Mouse (Mus musculus): ENCODE data around the gene Srsf5.
"Not testable (repeated sequence)": the region's sequence is repeated elsewhere in the genome, so short reads cannot be mapped to it uniquely, and the experiment has no call there.

Gene Srsf5

DNA sequence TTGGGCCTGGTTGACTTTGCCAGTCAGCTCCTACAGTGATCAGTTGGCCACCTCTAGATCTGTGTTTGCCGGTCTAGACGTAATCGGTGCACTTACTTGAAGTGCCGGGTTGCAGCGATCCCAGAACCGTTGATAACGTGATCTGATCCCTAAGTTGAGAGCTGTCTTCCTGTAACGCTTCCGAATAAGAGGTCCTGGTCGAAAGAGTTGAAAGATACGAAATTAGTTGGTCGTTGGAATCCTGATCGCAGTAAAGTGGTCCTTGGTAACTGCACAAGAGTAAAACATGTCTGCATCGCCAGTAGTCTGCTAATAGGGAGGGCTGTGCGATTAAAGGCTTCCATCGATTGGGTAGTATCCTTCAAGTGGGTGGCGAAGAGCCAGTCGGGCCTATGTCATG lies 2.9 kb downstream of the Srsf5 start:
- in situ Hi-C loops (cut with MboI): no loop called here

DNA sequence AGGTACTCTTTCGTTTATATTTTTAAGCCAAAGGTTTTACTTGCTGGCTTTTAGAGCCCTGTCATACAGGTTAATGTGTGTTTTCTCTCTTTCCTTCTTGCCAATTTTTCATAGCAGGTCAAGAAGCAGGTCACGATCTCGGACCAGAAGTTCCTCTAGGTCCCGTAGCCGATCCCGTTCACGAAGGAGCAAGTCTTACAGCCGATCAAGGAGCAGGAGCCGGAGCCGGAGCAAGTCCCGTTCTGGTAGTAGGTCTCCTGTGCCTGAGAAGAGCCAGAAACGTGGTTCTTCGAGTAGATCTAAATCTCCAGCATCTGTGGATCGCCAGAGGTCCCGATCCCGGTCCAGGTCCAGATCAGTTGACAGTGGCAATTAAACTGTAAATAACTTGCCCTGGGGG lies 4.3 kb downstream of the Srsf5 start:
- in situ Hi-C loops (cut with MboI): not testable (repeated sequence)

DNA sequence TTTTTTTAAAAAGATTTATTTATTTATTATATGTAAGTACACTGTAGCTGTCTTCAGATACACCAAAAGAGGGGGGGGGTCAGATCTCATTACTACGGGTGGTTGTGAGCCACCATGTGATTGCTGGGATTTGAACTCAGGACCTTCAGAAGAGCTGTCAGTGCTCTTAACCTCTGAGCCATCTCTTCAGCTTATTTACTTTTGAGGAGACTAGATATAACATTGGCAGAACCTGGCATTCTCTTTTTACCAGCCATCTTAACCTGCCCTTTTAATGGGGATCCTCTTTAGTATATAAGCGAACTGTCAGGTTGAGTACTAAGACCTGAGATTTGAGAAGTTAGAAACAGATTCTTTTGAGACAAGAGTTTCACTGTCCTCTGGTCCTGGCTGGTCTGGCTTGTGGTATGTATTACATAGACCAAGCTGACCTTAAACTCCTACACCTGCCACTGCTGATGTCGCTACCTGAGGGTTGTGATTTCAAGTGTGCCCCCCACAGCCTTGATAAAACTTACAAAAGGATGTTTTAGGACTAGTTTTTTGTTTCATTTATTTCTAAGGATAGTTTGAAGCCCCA lies 6.4 kb downstream of the Srsf5 start:
- in situ Hi-C loops (cut with MboI): no loop called here

DNA sequence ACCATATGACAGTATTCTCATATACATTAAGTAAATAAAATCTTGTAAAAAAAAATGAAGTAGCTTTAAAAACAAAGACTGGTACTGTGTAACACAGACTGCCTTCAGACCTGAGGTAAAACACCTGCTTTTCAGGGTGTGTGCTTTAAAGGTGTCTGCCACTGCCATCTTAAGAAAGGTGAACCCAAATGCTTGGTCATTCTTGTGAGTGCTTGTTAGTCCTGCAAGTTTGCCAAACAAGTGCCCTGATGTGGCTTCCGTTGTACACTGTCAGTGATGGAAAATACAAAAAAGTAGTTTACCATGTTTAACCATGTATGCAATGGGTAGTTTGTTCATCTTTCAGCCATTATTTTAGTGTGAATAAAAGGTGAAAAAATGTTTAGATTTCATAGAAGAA lies 7.2 kb downstream of the Srsf5 start:
- in situ Hi-C loops (cut with MboI): no loop called here

DNA sequence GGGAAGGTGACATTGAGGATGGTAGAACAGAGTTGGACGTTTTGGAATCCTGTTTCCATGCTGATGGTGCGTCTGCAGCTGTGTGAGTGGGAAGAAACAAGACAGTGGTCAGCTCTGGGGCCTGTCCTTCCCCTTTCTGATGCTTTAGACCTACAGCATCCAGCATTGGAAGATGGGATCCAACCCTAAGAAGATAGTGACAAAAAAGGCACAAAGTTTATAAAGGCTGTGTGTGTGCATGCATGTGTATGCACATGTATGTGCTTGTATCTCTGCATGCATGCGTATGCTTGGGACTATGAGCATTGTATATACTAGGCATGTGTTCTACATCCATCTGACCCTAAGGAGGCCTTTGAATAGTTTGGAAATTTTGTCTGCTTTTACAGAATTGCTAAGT lies 10.7 kb downstream of the Srsf5 start:
- in situ Hi-C loops (cut with MboI): no loop called here

DNA sequence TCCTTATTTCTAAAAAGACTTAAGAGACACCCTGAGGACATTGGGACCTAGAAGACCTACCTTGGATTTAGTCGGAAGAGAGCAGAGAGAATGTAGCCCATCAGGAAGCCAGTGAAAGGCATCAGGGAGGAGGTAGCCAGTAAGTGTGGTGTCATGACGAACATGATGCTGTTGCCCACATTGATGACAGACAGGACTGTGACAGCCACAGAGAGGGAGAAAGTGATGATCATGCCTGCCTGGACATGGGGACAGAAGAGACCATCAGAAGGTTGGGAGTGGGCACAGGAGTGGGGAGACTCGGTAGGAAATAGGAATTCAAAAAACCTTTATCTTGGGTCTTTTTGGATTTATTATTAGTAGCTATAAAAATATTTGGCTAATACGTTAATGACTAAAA lies 12.7 kb downstream of the Srsf5 start:
- in situ Hi-C loops (cut with MboI): no loop called here

DNA sequence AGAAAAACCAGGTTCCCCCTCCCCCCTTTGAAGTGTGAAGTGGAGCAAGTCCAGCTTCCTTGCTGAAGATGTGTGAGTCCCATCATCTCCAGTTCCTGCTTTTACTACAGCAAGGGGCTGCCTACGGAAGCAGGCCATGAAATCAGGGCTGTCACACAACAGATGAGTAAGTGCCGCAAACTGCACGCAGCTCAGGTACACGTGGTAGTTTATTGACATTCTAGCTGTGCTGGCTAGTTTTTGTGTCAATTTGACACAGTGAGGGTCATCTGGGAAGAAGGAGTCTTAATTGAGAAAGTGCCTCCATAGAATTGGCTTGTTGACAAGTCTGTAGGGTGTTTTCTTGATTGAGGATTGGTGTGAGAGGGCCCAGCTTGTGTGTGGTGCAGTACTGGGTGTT lies 17.3 kb downstream of the Srsf5 start:
- in situ Hi-C loops (cut with MboI): no loop called here

DNA sequence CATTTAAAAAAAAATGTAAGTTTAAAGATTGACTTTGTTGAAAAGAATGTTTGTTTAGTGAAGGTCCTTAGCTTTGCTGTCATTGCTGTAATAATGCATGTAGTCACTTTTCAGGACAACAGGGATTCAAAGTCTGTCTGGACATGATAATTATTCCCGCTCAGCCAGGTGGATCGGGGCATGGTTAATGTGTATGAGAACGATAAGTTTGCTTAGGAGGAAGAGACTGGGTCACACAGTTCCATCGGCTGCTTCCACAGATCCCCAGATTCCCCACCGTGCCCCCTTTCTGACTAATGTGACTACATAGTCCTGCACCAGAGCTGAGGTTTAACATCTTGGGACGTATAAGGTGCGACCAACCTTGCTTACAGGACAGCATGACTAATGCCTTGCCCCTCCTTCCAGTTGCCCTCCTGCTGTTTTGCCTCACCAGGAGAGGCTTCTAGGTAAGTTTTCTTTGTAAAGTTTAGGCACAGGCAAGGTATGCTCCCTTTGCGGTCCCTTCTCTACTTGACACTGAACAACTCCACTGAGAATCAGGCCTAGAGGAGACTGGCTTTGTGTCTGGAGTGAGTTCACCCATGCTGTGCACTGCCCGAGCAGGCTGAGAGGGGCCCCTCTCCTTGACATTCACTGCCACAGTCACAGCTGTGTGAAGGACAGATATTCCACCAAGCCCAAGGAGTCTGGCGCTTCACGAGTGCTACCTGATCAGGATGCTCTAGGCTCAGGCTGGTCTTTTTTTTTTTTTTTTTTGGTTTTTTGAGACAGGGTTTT lies 20.9 kb downstream of the Srsf5 start:
- in situ Hi-C loops (cut with MboI): no loop called here

DNA sequence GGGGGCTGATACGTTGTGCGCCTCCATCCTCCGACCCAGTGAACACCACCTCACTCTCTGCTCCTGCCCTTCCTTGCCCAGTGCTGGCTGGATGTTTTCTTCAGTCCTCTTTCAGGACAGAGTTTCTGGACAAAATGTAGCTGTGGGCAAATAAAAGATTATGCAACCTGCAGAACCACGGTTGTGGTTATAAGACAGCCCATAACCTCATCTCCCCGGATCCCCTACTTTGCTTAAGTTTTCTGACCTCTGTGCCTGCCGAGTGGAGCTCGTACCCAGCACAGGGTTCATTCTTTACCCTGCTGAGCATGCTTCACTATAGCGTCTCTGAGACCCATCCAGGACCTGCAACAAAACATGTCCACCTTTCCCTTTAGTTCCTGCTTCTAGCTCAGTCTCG lies 22.6 kb downstream of the Srsf5 start:
- in situ Hi-C loops (cut with MboI): no loop called here

DNA sequence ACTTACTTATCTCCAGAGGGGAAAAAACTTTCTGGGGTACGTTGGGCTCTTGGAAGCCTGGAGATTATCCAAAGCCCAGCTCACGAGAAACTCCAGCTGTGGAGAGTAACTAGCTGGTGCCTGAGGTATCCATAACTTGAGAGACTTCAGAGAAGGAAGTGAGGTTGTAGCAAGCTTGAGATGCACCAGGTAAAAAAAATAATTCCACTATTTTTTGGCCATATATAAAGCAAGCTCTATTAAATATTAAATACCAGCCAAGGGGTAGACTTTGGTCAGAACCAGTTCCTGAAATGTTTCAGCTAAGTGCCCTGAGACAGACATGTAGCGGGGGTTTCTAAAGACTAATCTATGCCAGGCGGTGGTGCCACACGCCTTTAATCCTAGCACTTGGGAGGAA lies 23.3 kb downstream of the Srsf5 start, which contains the start of gene Slc10a1:
Gene Slc10a1 (minus strand): TSS at position 101 of the 400 bp plus-strand sequence.
- in situ Hi-C loops (cut with MboI): no loop called here

DNA sequence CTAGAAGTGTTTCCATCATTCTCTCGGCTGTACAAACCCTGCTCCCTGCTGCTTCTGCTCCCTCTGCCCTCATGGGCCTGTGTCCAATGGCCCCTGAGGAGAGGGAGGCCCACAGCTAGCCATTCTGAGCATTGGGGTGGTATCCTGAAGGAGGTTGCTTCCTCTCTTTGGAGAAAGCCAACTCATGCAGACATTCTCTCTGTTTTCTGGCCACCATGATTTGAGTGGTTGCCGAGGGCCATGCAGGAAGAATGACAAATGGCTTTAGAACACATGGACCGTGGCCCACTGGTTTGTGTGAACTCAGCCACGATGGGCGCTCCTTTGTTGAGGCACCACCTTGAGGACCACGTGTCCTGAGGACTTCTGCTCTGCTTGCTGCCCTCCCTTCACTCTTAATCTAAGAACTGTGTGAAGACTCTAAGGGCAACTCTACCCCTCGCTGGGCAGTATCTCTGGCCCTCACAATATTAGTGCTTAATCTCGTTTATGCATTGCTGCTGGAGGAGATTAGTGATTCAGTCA lies 24.9 kb downstream of the Srsf5 start:
- in situ Hi-C loops (cut with MboI): no loop called here

DNA sequence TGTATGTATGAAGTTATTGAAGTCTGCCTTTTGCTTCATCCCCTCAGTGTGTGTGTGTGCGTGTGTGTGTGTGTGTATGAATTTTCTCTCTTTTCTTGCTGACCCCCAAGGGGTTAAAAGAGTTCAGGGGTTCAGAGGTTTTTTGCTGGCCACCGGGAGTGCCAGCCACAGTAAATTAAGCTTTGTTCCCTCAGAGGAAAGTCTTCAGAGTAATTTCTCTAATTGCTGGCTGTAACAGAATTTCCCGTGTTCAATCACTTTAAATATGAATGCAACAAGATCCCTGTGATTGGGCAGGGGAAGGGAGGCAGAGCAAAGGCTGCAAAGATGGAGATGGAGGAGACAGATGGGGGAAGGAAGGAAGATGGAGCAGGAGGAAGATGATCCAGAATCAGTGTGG lies 26.5 kb downstream of the Srsf5 start:
- in situ Hi-C loops (cut with MboI): no loop called here

DNA sequence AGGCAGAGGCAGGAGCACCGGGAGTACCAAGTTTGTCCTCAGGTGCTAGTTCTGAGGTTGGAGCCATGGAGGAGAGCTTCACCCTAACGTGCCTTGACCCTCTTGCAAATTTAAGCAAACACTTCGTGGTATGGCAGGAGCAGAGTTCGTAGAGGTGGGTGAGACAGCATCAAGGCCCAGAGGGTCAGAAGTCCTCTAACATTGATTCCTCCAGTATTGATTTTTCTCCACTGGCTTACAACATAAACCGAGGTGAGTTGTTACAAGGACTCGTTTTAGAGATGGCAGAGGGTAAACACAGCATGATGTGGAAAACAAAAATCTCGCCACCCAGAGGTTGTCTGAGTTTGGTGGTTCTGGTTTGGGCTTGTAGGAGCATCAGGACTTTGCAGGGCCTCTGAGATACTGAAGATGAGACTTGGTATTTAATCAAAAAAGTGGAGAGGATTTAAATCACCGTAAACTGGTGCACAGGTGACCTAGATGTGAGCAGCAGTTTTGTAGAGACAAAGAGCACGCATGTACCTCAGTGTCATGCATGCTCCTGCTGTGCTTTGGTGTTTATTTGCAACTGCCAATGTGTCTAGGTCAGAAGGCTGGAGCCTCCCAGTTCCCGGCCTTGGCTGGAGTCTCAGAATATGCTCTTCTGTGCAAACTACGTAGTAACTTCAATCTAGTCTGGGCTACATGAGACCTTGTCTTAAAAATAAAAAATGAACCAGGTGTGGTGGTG lies 30.8 kb downstream of the Srsf5 start:
- in situ Hi-C loops (cut with MboI): loop anchor here (5.0 to 25.0 kb wide), 2 partner anchors 206 to 436 kb away; partner anchors contain the start of gene Adam4

DNA sequence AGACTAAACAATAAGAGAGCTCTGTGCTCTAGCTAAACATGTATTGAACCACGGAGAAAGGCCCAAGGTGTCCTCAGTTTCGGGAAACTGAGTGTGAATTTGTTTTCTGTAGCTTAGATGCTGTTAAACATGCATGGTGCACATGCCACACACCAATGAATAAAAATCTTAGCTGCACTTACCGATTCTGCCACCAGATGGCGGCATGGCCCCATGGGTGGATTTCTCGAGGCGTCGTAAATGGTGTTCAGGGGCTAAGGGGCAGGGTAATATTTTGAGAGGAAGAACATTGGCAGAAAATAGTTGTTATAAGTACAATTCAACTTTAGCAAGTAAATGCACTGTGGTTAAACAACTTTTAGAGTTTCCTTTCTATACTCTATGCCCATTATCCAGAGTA lies 37.0 kb downstream of the Srsf5 start:
- in situ Hi-C loops (cut with MboI): loop anchor here (25.0 kb wide), 1 partner anchor 430 kb away; the partner anchor contains the start of gene Adam4

DNA sequence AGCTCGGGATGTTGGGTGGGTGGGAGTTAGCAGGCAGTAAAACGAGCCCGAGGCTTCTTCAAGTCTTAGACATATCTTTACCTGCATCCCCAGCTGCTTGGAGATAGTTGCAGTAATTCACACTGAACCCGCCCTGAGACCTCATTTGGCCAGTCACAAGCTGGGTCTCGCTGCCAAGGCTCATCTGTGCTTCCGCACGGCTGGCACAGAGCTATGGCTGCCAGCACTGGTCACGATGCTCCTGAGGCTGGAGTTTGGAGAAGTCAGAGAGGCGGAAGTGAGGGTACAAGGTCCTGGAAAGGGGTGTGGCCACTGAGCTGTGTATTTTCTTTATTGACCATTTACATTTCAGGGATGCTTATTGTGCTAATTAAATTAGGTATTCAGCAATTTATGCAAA lies 38.4 kb downstream of the Srsf5 start:
- in situ Hi-C loops (cut with MboI): loop anchor here (25.0 kb wide), 1 partner anchor 429 kb away; the partner anchor contains the start of gene Adam4

DNA sequence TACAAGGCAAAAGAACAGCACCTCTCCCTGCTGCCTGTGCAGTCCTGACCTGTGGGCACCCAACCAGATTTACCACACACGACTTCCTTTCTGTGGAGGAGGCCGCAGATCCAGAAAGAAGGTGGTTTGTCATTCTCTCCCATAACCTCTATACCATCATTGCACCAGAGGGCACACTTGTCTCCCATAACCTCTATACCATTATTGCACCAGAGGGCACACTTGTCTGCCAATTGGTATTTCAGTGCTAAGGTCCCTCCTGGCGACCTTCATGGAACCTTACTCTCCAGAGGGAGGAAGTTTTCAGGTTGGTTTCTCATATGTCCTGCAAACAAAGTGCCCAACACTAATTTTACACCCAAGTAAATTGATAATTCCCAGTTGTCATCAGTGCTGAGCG lies 41.3 kb downstream of the Srsf5 start:
- in situ Hi-C loops (cut with MboI): loop anchor here (25.0 kb wide), 1 partner anchor 426 kb away; the partner anchor contains the start of gene Adam4

DNA sequence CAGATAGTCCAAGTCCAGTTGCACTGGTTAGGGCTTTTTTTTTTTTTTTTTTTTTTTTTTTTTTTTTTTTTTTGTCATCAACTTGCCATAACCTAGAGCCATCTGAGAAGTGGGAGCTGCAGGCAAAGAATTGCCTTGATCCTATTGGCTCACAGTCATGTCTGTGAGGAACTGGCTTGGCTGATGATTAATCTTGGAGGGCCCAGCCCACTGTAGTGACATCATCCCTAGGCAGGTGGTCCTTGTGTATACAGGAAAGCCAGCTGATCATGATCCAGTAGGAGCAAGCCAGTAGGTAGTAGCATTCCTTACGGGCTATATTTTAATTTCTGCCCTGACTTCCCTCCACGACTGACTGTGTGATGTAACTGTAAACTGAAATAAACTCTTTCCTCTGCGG lies 43.0 kb downstream of the Srsf5 start:
- in situ Hi-C loops (cut with MboI): loop anchor here (25.0 kb wide), 1 partner anchor 424 kb away; the partner anchor contains the start of gene Adam4

DNA sequence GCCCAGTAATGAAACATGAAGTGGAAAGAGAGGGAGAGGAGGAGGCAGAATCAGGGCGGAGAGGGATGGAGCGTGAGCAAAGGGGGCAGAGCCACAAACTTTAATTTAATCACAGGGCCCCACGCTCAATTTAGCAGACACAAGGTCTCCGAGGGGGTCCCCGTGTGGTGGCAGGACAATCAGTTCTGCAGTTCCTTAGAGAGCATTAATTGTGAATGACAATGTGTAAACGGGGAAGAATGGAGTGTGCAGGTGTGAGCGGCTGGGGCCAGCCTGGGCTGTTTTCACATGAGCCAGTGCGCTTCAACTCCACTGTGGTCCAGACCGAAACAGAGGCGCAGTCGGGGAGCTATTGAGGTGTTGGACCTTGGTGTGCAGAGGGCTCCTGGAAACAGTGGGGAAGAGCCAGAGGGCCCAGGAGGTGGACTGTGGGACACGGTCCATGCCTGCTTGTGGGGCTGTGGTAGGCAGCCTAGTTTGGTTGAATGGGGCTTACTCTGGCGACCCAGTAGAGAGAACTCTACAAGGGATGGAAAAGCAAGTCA lies 45.7 kb downstream of the Srsf5 start:
- in situ Hi-C loops (cut with MboI): loop anchor here (25.0 kb wide), 1 partner anchor 421 kb away; the partner anchor contains the start of gene Adam4

DNA sequence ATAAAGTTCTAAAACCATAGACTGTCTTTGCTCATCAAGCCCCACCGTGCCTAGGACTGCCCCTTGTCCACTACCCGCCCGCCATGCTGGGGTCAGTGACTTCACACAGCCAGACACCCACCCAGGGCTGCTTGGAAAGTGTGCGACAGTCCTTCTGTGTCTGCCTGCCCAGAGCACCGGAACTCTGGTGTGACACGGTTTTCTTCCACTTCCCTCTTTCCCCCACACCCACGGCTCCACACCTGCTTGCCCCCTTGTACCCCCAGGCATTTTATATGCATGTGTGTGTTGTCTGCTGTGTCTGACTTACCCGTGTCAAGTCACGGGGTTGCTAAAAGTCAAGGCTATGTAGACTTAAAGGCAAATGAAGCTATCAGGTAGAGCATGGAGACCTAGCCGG lies 46.5 kb downstream of the Srsf5 start:
- in situ Hi-C loops (cut with MboI): loop anchor here (25.0 kb wide), 1 partner anchor 420 kb away; the partner anchor contains the start of gene Adam4

DNA sequence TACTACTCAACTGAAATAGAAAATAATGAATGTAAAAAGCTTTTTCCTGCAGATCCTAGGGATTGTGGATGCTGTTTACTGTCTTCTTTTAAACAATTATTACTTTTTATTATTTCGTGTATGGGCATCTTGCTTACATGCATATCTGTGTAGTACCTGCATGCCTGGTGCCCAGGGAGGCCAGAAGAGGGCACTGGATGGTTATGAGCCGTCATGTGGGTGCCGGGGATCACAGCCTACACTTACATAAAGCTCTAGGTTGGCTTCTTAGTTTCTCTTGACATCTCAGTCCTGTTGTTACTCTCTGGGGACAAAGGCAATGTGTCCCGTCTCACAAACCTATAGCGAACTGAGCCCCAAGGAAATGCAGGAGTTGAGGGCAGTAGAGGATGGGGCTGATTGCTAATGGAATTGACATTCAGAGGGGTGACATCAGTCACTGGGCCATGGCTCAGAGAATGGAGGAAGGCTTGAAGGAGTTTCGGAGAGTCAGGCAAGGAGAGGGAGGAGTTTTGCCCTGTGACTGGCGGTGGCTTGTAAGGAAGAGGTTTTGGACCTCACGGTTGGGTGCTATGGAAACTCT lies 47.3 kb downstream of the Srsf5 start:
- in situ Hi-C loops (cut with MboI): loop anchor here (25.0 kb wide), 1 partner anchor 420 kb away; the partner anchor contains the start of gene Adam4

DNA sequence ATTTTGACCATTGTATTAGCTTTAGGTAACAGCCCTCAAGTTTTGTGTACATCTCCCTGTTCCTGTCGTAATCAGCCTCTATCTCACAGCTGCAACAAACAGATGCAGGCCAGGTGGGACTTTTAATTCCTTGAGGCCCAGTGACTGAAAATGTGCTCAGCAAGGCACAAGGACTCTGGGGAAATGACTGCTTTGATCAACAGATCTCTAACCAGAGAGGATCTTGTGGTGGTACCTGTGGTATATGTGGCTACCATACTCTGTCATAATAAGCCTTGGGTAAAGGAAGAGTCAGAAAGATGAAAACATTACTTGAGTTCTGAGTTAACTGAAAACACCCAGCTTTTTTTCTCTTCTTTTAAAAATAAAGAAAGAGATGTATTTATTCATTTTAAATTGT lies 48.5 kb downstream of the Srsf5 start:
- in situ Hi-C loops (cut with MboI): loop anchor here (25.0 kb wide), 1 partner anchor 419 kb away; the partner anchor contains the start of gene Adam4
